Mouse (Mus musculus) liver, postnatal 0 days (tissue): Measurements from ENCODE around the gene Dock3.

ENCODE experiments used
- CTCF ChIP-seq: sonication (generic); IDR thresholded peaks from 2 replicates; pipeline ENCODE4 v1.5.1; 2016; ENCODE audit warnings: antibody characterized with exemption, low read depth
- EP300 ChIP-seq: IDR thresholded peaks from 2 replicates; pipeline ENCODE4 v1.6.1; 2016; ENCODE audit warnings: antibody characterized with exemption, low read depth, mild to moderate bottlenecking

GRCm38 (mm10) chr9:107236151-107236550 lies 4.4 kb upstream of the Dock3 start:
- TF ChIP-seq EP300 (no peak), CTCF (no peak)
